Mouse (Mus musculus): Measurements from ENCODE around the gene Parp14.

- TF ChIP-seq CTCF (conservative IDR thresholded peaks at IDR 0.05; ENCODE audit: low read length): no peak
- TF ChIP-seq NANOG (IDR thresholded peaks at IDR 0.05; ENCODE audit: borderline replicate concordance, low read length): no peak
Observed at GRCm38 (mm10) chr16:35784134-35784725, 87.1 kb downstream of the Parp14 start.

Data from E14TG2a.4 (cell line).